Mouse (Mus musculus) urinary bladder, postnatal 25 days (tissue): ENCODE results near the gene Med10.

Source experiments
- DNase-seq: peaks from one replicate; pipeline ENCODE4 v3.0.0; 2022; ENCODE audit warnings: low spot score

Gene Med10

GRCm38 (mm10) chr13:69830606-69831005 is 28.4 kb downstream of the Med10 start:
- DNase-seq: no peak

GRCm38 (mm10) chr13:69832578-69832977 is 30.4 kb downstream of the Med10 start:
- DNase-seq: no peak

- DNase-seq: no peak
Observed at GRCm38 (mm10) chr13:69833416-69833815, 31.2 kb downstream of the Med10 start.

GRCm38 (mm10) chr13:69845592-69845991 is 43.4 kb downstream of the Med10 start:
- DNase-seq: no peak

GRCm38 (mm10) chr13:69849579-69849978 is 47.4 kb downstream of the Med10 start:
- no peak for DNase-seq

GRCm38 (mm10) chr13:69852313-69852712 is 50.1 kb downstream of the Med10 start:
- no peak for DNase-seq

- DNase-seq: no peak
Observed at GRCm38 (mm10) chr13:69853425-69854043, 51.3 kb downstream of the Med10 start.

- DNase-seq: no peak
Observed at GRCm38 (mm10) chr13:69855941-69856340, 53.7 kb downstream of the Med10 start.

- no peak for DNase-seq
Observed at GRCm38 (mm10) chr13:69862276-69862675, 60.1 kb downstream of the Med10 start.

GRCm38 (mm10) chr13:69864911-69865310 is 62.7 kb downstream of the Med10 start:
- no peak for DNase-seq
